Mouse (Mus musculus): ENCODE results near the gene Cdc42bpa.

The Cdc42bpa gene

DNA sequence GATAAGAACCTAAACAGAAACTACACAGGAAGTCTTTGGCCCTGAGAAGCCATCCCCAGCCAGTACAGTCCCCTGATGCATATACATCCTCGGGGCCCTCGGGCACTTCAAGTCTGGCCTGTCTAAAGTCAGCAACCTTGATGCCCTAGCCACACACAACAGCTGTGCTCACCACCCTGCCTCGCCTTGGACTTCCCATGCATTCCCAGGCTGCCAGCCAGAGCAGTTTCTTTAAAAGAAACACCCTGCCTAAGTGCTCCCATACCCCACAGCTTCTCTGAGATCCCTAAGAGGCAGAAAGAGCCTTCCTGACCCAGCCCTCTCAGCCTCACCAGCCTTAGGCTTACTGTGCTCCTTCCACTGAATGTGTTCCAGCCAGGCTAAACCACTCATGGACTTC lies 226.1 kb downstream of the Cdc42bpa start:
- in situ Hi-C loops (cut with MboI, MseI) = no loop called here

DNA sequence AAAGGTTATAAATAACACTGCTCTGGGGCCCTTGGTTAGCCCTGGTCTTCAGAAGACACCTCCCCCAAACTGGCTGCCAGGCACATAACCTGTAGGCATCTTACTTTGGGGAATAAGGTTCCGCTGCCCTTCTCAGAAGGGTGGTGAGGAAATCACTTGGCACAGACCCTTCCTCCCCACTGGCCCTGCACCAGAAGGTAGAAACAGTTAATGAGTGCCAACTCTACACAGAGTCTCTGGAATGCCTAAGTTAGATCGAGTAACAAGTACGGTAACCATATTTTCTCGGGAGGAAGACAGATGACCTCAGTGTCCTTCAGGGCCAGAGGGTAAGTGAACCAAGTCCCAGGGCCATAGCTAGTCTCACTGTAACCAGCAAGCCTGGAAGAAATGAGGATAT lies 228.7 kb downstream of the Cdc42bpa start:
- in situ Hi-C loops (cut with MboI, MseI) = no loop called here

DNA sequence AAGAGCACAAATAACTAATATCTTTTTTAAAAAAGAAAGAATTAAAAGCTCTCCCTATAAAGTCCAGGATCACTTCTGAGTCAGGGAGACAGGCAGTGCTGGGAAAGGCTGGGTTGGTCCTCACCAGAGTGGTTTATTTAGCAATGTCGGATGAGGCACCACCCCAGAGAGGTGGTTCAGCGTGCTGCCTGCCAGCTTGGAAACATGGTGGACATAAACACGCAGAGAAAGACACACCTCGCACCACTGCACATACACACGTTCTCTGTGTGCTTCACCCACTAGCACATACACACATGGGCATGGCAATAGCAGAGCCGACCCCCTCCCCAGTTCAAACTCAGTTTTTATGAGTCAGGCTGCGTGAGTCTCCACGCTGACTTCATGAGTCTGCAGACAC lies 230.8 kb downstream of the Cdc42bpa start:
- in situ Hi-C loops (cut with MboI, MseI) = no loop called here

DNA sequence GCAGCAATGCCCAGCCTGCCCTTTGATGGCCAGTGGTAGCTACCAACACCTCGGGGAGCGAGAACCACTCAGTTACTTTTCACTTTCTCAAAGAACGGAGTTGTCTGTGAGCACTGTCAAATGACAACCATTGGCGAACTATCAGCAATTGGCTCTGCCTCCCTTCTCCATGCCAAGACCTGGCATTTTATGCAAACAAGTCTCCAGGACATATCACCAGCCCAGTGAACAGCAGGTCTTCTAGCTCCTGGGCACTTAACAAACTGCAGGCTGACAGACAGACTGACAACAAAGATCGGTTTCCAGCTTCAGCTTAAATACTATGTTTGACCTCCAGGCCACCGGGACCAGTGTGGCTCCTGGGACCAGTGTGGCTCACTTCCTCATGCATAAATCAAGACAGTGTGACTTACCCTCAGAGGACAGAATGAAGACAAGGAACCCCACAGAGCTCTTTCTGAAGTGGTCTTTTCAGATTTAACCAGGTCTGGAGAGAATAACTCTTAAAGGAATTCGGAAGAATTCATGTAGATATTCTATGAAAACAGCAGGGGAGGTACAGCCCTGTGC lies 231.5 kb downstream of the Cdc42bpa start:
- in situ Hi-C loops (cut with MboI, MseI) = no loop called here

DNA sequence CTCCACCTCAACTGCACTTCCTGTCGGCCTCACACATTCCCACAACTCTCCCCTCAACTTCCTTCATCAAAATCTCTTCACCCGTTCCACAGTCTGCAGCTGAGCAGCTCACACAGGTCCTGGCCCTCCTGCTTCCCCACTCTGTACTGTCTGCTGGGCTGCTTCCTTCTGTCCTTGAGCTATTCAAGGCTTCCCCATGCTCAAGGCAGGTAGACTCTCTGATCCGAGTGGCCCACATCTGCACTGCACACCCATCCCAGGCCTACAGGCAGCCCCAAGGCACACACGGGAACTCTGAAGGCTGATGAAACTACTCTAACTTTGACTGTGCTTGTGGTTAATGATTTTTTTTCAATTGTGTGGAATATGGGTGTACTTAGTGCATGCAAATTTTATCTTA lies 232.6 kb downstream of the Cdc42bpa start:
- in situ Hi-C loops (cut with MboI, MseI) = no loop called here

DNA sequence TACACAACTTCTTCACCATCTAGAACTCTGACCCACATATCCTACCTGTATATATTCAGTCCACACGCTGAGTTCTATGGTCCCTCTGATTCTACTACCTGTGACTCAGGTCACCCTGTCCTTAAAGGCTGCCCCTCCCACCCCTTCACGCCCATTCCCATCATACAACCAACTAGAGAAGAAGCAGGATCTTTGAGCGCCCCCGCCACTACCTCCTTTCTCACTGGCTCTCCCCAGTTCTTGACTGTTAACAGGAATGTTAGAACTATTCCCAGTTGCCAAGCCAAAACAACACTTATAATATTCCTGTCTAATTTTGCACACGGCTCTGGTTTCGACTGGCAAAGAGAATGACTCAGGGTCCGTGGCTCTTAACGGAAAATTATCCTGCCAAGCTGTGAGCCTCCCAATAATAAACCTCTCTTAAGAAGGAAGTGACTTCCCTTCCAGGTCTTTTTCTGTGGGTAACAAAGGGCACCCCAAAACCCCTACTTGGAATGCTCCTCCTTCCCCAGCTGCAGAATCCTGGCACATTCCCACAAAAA lies 233.2 kb downstream of the Cdc42bpa start:
- in situ Hi-C loops (cut with MboI, MseI) = no loop called here

DNA sequence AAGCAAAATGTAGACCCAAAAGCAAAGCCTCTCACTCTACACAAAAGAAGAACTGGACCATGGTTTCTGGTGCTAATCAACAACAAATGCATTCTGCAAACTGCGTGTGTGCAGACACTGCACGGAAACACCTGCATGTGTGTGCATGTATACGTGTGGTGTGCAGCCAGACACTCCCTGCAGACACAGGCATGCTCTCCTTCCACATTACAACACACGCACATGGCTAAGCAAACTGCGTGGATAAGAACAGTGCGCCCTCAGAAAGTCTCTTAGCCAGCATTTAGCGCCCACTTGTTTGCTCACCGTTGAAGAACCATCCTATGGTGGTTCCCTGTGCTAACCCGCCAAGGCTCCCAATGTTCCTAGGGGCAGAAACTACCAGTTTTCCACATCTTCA lies 233.8 kb downstream of the Cdc42bpa start:
- in situ Hi-C loops (cut with MboI, MseI) = no loop called here

DNA sequence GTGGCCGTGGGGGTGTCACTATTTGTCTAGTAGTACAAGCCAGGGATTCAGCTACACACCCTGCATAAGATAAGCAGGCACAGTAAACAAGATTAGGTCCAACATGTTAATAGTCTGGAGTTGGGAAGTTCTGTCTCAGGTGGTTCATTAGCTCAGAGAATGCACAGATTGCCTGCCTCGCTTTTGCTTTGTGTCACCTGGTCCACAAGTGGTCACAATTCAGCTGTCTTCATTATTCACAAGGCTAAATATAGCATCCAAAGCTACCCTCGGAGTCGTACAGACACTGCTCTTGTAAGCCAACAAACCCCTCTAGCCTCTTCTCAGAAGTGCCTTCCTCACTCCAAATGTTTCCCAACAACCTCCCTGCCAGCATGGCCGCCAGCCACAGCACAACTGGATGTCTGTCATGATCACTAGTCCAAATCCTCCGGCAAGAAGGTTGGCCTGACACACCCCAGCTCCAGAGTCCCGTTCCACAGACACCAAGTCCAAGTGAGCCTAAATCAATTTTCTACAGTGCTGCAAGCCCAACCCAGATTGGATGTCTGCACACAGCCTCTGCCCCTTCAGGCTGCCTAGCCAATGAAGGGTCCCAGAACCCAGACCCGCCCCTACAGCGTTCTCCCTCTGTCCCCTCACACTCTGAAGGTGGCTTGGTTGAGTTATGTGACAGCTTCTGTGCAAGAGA lies 234.7 kb downstream of the Cdc42bpa start:
- in situ Hi-C loops (cut with MboI, MseI) = no loop called here

DNA sequence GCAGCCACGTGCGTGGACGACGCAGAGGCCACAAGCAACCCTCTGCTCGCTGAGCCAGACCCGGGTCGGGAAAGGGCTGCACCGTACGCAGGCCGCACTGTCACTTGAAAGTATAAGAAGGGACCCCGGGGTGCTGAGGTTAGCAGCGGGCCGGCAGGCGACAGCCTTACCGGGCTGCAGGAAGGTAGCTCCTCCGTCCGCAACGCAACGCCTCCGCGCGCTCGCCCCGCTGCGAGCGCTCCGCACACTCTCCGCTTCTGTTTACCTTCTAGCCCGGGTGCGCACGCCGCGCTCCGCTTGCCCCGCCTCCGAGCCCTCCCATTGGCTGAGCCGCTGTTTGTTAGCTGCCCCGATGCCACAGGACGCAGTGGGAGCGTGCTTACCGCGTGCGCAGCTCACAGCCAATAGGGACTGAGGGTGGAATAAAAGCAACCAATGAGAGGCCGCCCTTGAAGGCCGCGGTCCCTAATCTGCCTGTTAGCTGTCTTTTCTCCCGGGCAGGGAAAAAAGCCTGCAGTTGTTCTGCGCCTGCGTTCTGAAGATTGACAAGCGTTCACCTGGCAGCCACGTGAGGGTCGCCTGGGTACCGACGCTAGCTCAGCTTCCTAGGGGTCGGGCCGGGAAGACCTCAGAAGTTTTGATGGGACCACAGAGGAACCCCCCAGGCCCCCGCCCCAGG lies 235.6 kb downstream of the Cdc42bpa start:
- in situ Hi-C loops (cut with MboI, MseI) = no loop called here

DNA sequence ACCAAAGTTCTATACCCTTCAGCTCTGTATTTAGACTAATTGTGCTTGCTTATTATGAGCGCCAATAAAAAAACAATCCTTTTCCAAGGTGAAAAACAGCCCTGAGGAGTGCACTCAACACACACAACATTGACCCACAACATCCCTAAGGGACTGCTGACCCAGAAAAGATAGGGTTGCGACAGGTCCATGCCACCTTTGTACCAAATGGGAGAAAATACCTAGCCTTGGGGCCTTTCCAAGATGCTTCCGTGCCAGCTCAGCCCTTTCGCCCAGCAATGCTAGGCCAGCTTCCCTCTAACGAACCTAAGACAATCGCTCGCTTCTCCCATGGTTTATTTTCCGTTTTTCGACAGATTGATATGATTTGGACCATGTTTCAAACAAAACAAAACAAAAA lies 236.2 kb downstream of the Cdc42bpa start:
- in situ Hi-C loops (cut with MboI, MseI) = no loop called here

DNA sequence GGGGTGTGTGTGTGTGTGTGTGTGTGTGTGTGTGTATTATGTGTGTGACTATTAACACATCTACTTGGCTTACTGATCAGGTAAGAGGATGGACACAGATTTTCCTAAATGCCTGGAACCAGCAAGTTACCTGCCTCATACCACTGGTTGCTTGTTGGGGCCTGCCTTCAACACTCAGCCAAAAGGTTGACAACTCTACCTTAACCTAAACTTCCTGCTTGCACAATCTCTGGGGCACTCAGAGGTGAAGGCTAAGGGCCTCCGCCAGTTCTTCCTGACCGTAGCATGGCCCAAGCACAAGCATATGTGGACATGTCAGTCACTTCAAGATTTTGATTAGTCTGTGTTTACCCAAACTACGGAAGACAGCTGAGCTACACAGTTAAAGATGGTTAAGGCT lies 237.7 kb downstream of the Cdc42bpa start:
- in situ Hi-C loops (cut with MboI, MseI) = no loop called here

DNA sequence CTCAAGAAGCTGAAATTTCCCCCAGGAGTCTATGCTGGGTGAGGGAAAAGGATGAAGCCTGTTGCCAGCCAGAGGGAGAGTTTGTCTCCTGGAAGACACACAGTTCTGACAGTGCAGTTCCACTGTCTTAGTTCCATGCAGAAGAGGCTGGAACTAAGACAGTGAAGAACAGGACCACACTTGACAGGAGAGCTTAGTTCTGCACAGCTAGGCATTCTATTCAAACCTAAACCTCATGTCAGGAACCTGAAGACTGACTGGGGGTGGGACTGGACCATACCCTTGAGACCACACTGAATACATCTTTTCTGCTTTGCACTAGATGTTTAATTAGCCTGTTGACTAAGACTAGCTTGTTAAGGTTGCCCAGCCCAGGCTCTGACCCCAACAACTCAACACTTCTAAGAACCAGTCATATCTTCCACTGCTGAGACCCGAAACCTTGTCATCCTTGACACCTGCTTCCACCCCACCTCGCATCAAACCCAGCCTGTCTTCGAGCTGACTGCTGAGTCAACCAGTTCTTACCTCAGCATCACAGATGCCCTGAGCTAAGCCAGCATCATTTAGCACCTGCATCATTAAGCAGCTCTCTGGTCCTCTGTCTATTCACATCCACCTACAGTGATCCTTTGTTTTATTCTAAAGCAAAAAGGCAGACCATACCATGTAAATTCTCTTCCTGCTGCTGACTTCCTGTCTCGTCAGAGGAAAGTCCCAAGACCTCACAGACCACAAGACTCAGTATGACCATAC lies 238.9 kb downstream of the Cdc42bpa start, which contains the start of gene Coq8a:
TSS of gene Coq8a (minus strand) at position 644 of the 756 bp plus-strand sequence.
- in situ Hi-C loops (cut with MboI, MseI) = no loop called here

DNA sequence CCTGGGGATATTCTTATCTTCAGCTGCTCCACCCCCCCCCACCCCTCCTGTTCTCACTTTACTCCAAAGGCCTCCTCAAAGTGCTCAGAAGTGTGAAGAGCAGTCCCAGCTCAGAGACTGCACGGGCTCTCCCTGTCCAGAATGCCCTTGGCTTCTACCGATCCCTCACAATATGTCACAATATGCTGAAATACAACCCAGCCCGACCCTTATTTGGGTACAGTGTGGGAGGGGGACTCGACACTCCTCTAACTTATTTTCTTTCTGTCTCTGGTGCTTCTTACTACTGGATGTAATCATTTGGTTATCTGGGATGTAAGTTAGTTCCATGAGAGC lies 239.4 kb downstream of the Cdc42bpa start:
- in situ Hi-C loops (cut with MboI, MseI) = no loop called here

DNA sequence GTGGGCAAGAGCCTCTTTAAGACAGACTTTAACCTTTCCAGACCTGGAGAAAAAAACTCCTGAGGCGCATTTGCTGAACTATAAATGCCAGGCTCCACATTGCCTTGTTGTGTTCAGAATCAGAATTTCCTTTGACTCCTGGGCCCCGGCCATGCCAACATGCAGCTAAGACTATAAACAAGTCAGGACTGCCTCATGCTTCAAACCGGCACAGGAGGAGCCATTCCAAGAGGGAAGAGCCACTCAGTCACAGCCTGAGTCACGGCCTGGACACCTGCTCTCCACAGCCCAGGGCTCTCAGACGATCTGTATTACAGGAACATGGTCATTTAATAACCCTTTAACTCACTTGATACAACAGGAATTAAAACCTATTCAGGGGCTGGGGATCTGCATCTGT lies 240.4 kb downstream of the Cdc42bpa start:
- in situ Hi-C loops (cut with MboI, MseI) = no loop called here

DNA sequence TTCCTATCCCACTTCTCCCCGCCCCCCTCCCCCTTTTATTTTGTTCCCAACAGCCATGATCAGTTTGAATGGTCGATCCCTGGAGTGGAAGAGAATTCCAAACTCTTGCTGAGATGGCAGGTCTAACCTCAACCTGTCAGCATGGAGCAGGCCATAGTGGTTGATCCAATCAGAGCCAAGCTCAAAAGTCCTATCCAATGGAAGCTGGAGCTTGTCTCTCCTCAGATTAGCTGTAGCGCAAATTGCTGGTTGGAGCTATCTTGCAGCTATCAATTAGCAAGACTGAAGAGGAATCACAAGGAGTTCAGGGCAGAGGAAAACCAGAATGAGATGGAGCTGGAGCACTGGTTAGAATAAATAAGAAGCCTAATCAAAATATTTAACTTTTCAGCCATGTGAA lies 248.1 kb downstream of the Cdc42bpa start:
- in situ Hi-C loops (cut with MboI, MseI) = no loop called here

DNA sequence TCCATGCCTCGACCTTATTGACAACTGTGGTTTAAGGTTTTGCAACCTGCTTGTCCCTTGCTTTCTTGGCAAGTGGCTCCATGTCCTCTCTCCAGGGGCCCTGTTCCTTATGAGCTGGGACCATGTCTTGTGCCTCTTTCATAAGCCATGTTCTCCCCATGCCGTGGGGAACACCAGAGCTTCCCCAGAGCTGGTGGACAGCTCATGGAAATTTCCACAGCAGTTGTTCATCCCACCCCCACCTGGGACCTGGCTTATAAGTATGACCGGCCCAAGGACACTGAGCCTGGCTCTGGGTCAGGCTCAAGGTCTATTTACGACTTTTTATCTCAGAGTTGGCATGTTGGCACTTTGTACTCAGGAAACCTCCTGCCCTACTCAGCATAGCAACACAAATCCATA lies 249.8 kb downstream of the Cdc42bpa start:
- in situ Hi-C loops (cut with MboI, MseI) = no loop called here

DNA sequence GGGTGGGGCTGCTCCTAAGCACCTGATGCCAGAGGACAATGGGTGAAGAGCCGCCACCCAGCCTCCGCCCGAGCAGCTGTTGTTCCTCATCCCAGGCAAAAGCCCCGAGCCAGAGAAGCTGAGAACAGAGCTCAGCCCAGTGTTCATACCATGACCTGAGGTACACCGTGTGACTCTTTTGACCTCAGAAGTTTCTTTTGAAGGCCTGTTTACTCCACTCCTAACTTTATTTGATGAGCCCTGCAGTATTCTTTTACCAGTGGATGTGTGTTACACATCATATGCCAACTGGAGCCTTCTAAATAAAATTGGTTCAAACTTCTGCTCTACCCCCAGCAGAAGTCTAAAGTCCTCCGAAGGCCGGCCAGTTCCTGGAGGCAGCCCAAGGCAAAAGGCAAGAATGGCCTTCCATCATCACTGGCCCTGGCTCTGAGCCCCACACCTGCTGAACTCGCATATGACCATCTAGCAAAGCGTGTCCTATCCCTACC lies 250.6 kb downstream of the Cdc42bpa start:
- in situ Hi-C loops (cut with MboI, MseI) = no loop called here

DNA sequence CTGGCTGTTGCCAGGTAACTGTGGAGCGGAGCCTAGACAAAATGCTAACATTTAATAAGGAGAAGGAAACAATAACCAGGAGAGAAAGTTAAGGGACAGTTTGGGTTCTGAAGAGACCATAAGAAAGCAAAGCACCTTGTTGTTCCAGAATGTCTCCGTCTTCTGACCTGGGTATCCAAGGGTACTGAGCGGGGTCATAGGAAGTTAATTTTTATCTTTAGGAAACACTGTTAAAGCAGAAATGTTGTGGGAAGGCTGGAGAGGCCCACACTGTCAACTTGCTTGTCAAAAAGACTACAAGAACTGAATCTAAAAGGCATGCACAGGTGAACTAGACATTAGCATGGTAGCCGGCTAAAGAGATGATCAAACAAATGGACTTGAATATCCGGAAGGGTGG lies 252.6 kb downstream of the Cdc42bpa start:
- in situ Hi-C loops (cut with MboI, MseI) = no loop called here

DNA sequence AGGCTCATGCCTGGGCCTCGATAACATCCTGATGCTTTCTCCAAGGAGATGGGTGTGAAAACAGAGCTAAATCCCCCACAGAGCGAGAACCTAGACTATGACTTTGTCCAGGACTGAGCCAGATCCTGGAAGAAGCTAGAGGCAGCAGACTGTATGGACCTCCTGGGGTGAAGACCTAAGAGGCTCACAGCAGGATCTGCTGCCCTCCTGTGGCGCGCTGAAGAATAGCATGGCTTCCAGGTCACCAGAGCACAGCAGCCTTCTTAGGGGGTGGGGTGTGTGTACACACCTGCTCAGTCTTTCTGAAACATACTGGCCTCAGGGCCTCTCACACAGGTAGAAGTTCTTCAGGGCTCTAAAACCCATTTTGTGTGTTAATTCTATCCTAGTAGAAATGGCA lies 254.8 kb downstream of the Cdc42bpa start:
- in situ Hi-C loops (cut with MboI, MseI) = loop anchor here (5.0 kb wide), 1 partner anchor 38 kb away; no protein-coding TSS in a partner anchor
